Mouse (Mus musculus): ENCODE results near the gene Glyctk. TPM values are rescaled to one million over a fixed set of nuclear protein-coding genes. Genes with fewer than 3 reads are reported as not detected.
"Not testable (repeated sequence)": the region's sequence is repeated elsewhere in the genome, so short reads cannot be mapped to it uniquely, and the experiment has no call there.

Glyctk gene
- polyA plus RNA-seq, 2 experiments from 2014 or later = 2.3 to 5.1 TPM

- peak; percentile 7 for ATAC-seq
These were observed 17.7 kb upstream of the Glyctk start for GRCm38 (mm10) chr9:106175552-106176200.

GRCm38 (mm10) chr9:106173363-106173762 lies 15.4 kb upstream of the Glyctk start:
- no peak for ATAC-seq

- ATAC-seq = no peak
These were observed 14.6 kb upstream of the Glyctk start for GRCm38 (mm10) chr9:106172527-106172926.

GRCm38 (mm10) chr9:106171346-106172158 lies 13.6 kb upstream of the Glyctk start:
- peak; percentile 3 for ATAC-seq

- ATAC-seq = peak; percentile 81
These were observed 12.8 kb upstream of the Glyctk start, which contains the start of gene Wdr82 for GRCm38 (mm10) chr9:106170556-106171345. Wdr82 (plus strand) TSS chr9:106170928.

GRCm38 (mm10) chr9:106169917-106170316 lies 12.0 kb upstream of the Glyctk start:
- ATAC-seq = no peak

- ATAC-seq = not testable (repeated sequence)
These were observed 11.1 kb upstream of the Glyctk start for GRCm38 (mm10) chr9:106169006-106169405.

GRCm38 (mm10) chr9:106167703-106168102 lies 9.8 kb upstream of the Glyctk start:
- no peak for ATAC-seq

GRCm38 (mm10) chr9:106167241-106167640 lies 9.3 kb upstream of the Glyctk start:
- ATAC-seq = no peak

- ATAC-seq = no peak
These were observed 8.8 kb upstream of the Glyctk start for GRCm38 (mm10) chr9:106166709-106167108.

- no peak for ATAC-seq
These were observed 2.5 kb upstream of the Glyctk start for GRCm38 (mm10) chr9:106160426-106160825.

GRCm38 (mm10) chr9:106159784-106160301 lies 1.9 kb upstream of the Glyctk start:
- peak; percentile 94 for ATAC-seq

- no peak for ATAC-seq
These were observed 1.3 kb upstream of the Glyctk start for GRCm38 (mm10) chr9:106159237-106159636.

GRCm38 (mm10) chr9:106157623-106157925 lies 364 bp downstream of the Glyctk start:
- ATAC-seq = no peak

GRCm38 (mm10) chr9:106156921-106157622 lies 866 bp downstream of the Glyctk start:
- no peak for ATAC-seq

GRCm38 (mm10) chr9:106156419-106156818 lies 1.5 kb downstream of the Glyctk start:
- no peak for ATAC-seq

- ATAC-seq = no peak
These were observed 3.8 kb downstream of the Glyctk start for GRCm38 (mm10) chr9:106154106-106154505.

- no peak for ATAC-seq
These were observed 8.6 kb downstream of the Glyctk start for GRCm38 (mm10) chr9:106149399-106149754.

- no peak for ATAC-seq
These were observed 9.2 kb downstream of the Glyctk start for GRCm38 (mm10) chr9:106148541-106149398.

- ATAC-seq = no peak
These were observed 10.0 kb downstream of the Glyctk start for GRCm38 (mm10) chr9:106147851-106148431.

GRCm38 (mm10) chr9:106147281-106147680 lies 10.7 kb downstream of the Glyctk start:
- ATAC-seq = no peak

Measured in CD4-positive, CD25-positive, alpha-beta regulatory T cell, adult 4 months (primary cell).